Mouse (Mus musculus) neural tube, embryonic 11.5 days (tissue): ENCODE measurements around the gene Hgfac. TPM values are rescaled to one million over a fixed set of nuclear protein-coding genes. Genes with fewer than 3 reads are reported as not detected.
A peak's percentile ranks its signal among the peaks of the same experiment; 100 is the strongest.

Experiments used
- ATAC-seq: fragments of 200-750 bp; cut with Nextera tagmentation; 2 replicates; pipeline ENCODE4 v1.8.0; 2017; ENCODE audit warnings: moderate number of reproducible peaks, mild to moderate bottlenecking, moderate TSS enrichment, moderate library complexity; ENCODE audit not compliant: insufficient read depth, low FRiP score, low TSS enrichment
- DNase-seq: peaks from one replicate; pipeline ENCODE4 v3.0.0-alpha.2; 2015; ENCODE audit warnings: low spot score
- H3K27ac ChIP-seq: fragments of 300-500 bp; sonication (generic); 2 replicates; pipeline ENCODE4 v1.5.1; 2014; ENCODE audit warnings: low read depth, mild to moderate bottlenecking, low read length
- H3K27me3 ChIP-seq: fragments of 300-500 bp; sonication (generic); 2 replicates; pipeline ENCODE4 v1.6.1; 2014; ENCODE audit warnings: mild to moderate bottlenecking, low read length, mixed read lengths; ENCODE audit not compliant: control insufficient read depth, insufficient read depth
- H3K36me3 ChIP-seq: fragments of 300-500 bp; sonication (generic); 2 replicates; pipeline ENCODE4 v1.6.1; 2014; ENCODE audit warnings: mild to moderate bottlenecking, low read length, moderate library complexity, mixed read lengths; ENCODE audit not compliant: control insufficient read depth, insufficient read depth
- H3K4me1 ChIP-seq: fragments of 300-500 bp; sonication (generic); 2 replicates; pipeline ENCODE4 v1.6.1; 2014; ENCODE audit warnings: low read length, mixed read lengths; ENCODE audit not compliant: control insufficient read depth, insufficient read depth
- H3K4me2 ChIP-seq: fragments of 300-500 bp; sonication (generic); 2 replicates; pipeline ENCODE4 v1.6.1; 2014; ENCODE audit warnings: low read depth, mild to moderate bottlenecking, moderate library complexity
- H3K4me3 ChIP-seq: fragments of 300-500 bp; sonication (generic); 2 replicates; pipeline ENCODE4 v1.5.1; 2014; ENCODE audit warnings: low read depth, low read length
- H3K9ac ChIP-seq: fragments of 300-500 bp; sonication (generic); 2 replicates; pipeline ENCODE4 v1.6.1; 2014; ENCODE audit warnings: mild to moderate bottlenecking, low read length
- H3K9me3 ChIP-seq: fragments of 300-500 bp; sonication (generic); 2 replicates; pipeline ENCODE4 v1.6.1; 2016; ENCODE audit warnings: low read length; ENCODE audit not compliant: control insufficient read depth
- WGBS: fragments of 180-500 bp; shearing (Covaris S2); extraction: QIAGEN DNeasy Blood & Tissue Kit; methylation state at CpG from one replicate; pipeline ENCODE4 v1.1.7; 2014; 5-methylcytosine and 5-hydroxymethylcytosine counted together
- polyA plus RNA-seq: library from polyadenylated mRNA; unstranded; fragments of >200 nt; fragmentation: Nextera tagmentation; extraction: Ambion mirVana; gene quantifications from 2 replicates; pipeline ENCODE4 v1.2.1, GENCODE M21; 2014

The Hgfac gene
- polyA plus RNA-seq, 1 experiment from 2014 or later, result 0.25 TPM

DNA sequence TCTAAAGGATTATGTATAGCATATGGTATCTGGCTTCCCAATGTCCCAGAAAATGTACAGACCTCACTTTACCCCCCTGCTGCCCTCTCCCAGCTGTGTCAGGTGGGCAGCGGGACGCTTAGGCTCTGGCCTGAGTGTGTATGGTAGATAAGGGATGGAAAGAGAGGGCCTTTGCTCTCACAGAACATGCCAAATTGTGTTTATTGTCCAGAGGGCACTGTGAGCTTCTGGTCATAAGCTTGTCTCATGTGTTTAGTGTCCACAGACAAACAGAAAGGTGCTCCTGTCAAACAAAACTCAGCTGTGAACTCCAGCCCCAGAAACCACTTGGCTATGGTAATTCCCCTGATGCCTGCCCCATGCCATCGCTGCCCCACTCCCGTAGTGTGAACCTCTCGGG, 11.6 kb upstream of the Hgfac start:
- Histone ChIP-seq H3K27ac (no peak overlapping the region), H3K36me3 (peaks cover 14% of the 10 kb centered on the region), H3K27me3 (no peaks in the 10 kb centered on the region), H3K4me1 (no peaks in the 10 kb centered on the region), H3K9ac (no peak overlapping the region), H3K4me2 (no peak overlapping the region), H3K9me3 (no peaks in the 10 kb centered on the region), H3K4me3 (no peak overlapping the region)
- no peak for DNase-seq
- ATAC-seq, result no peak
- 93% methylated on average over 5 of the region's 5 CpGs for WGBS

DNA sequence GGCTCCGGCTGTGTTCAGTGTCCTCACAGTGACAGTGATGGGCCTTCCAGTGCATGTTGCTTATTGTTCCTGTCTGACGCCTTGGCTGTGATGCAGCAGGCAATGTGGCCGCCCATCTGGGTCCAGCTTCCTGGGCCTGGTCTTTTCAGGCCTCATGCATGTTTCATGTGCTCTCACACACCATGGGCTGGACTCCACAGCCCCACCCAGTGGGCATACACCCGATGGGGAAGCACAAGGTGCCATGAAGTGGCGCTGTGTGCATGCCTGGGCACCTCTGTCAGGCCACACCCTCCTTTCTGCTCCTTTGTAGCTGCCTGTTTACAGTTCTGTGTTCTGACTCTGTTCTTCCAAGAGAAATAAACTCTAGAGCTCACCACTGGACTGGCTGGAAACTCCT, 8.2 kb upstream of the Hgfac start:
- Histone ChIP-seq H3K27ac (no peak overlapping the region), H3K27me3 (no peaks in the 10 kb centered on the region), H3K9me3 (no peaks in the 10 kb centered on the region), H3K4me1 (no peaks in the 10 kb centered on the region), H3K4me3 (no peak overlapping the region), H3K4me2 (no peak overlapping the region), H3K36me3 (peaks cover 12% of the 10 kb centered on the region), H3K9ac (no peak overlapping the region)
- no peak for ATAC-seq
- peak; percentile 45 for DNase-seq
- 77% methylated on average over 5 of the region's 5 CpGs for WGBS

- no peaks in the 10 kb centered on the region for H3K9me3 ChIP-seq
- DNase-seq (no peak), ATAC-seq (no peak)
- H3K4me1 ChIP-seq, result no peaks in the 10 kb centered on the region
- no peaks in the 10 kb centered on the region for H3K27me3 ChIP-seq
- H3K9ac ChIP-seq, result no peak overlapping the region
- H3K27ac ChIP-seq, result no peak overlapping the region
- no peak overlapping the region for H3K4me3 ChIP-seq
- peaks cover 8% of the 10 kb centered on the region for H3K36me3 ChIP-seq
- 96% methylated on average over 1 of the region's 1 CpGs for WGBS
- H3K4me2 ChIP-seq, result no peak overlapping the region
Observed at GRCm38 (mm10) chr5:35033619-35034018, 7.7 kb upstream of the Hgfac start.

DNA sequence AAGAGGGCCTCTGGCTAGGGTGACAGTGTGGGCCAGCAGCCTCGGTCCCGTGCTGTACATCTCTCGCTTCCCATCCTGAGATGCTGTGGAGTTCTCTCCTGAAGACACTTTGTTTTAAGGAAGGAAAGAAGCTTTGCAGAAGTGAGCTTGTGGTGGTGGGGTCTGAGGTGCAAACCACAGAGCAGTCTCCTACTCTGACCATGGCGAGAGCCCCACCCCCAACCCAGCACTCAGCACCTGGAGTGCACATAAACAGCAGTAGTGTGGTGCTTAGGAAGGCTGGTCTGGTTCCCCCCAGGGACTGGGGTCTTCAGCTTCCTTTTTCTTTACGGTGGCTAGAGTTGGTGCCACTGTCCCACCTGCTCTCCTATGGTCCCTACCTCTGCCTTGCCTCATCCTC, 6.2 kb upstream of the Hgfac start:
- DNase-seq (no peak), ATAC-seq (no peak)
- WGBS, result 90% methylated on average over 5 of the region's 5 CpGs
- no peaks in the 10 kb centered on the region for H3K9me3 ChIP-seq
- no peak overlapping the region for H3K4me3 ChIP-seq
- H3K9ac ChIP-seq, result no peak overlapping the region
- no peak overlapping the region for H3K27ac ChIP-seq
- H3K4me2 ChIP-seq, result no peak overlapping the region
- no peaks in the 10 kb centered on the region for H3K4me1 ChIP-seq
- H3K27me3 ChIP-seq, result no peaks in the 10 kb centered on the region
- H3K36me3 ChIP-seq, result peaks cover 8% of the 10 kb centered on the region

GRCm38 (mm10) chr5:35035795-35036194, 5.5 kb upstream of the Hgfac start:
- Histone ChIP-seq H3K4me2 (no peak overlapping the region), H3K9me3 (no peaks in the 10 kb centered on the region), H3K36me3 (peaks cover 8% of the 10 kb centered on the region), H3K27me3 (no peaks in the 10 kb centered on the region), H3K9ac (no peak overlapping the region), H3K4me3 (no peak overlapping the region), H3K4me1 (no peaks in the 10 kb centered on the region), H3K27ac (no peak overlapping the region)
- ATAC-seq (no peak), DNase-seq (no peak)
- 74% methylated on average over 4 of the region's 4 CpGs for WGBS

DNA sequence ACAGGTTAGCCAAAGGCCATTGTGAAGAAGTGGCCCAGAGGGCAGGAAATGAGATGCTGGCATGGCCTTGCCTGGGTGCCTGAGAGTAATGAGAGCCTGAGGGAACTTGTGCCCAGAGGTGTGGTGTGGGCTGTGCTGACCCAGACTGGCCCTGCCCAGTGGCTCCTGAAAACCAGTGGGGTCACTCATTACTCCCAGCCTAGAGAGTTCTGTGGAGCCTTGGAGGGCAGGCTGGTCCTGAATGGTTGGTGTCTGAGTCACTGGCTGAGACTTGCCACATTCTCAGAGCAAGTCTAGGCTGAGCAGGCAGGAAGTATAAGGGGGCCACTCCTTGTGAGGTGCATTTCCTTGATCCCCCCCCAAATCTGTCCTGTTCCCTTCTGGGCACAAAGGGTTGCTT, 3.9 kb upstream of the Hgfac start:
- no peak overlapping the region for H3K27ac ChIP-seq
- DNase-seq, result no peak
- H3K9me3 ChIP-seq, result no peaks in the 10 kb centered on the region
- no peak for ATAC-seq
- H3K4me1 ChIP-seq, result no peaks in the 10 kb centered on the region
- H3K4me2 ChIP-seq, result no peak overlapping the region
- H3K4me3 ChIP-seq, result no peak overlapping the region
- peaks cover 5% of the 10 kb centered on the region for H3K36me3 ChIP-seq
- no peaks in the 10 kb centered on the region for H3K27me3 ChIP-seq
- no peak overlapping the region for H3K9ac ChIP-seq

- 79% methylated on average over 10 of the region's 10 CpGs for WGBS
- no peak for DNase-seq
- H3K4me2 ChIP-seq, result no peak overlapping the region
- no peaks in the 10 kb centered on the region for H3K4me1 ChIP-seq
- no peaks in the 10 kb centered on the region for H3K36me3 ChIP-seq
- no peak for ATAC-seq
- H3K9ac ChIP-seq, result no peak overlapping the region
- H3K27ac ChIP-seq, result no peak overlapping the region
- no peak overlapping the region for H3K4me3 ChIP-seq
- no peaks in the 10 kb centered on the region for H3K9me3 ChIP-seq
- H3K27me3 ChIP-seq, result no peaks in the 10 kb centered on the region
Observed at GRCm38 (mm10) chr5:35042431-35043109, 1.3 kb downstream of the Hgfac start.

DNA sequence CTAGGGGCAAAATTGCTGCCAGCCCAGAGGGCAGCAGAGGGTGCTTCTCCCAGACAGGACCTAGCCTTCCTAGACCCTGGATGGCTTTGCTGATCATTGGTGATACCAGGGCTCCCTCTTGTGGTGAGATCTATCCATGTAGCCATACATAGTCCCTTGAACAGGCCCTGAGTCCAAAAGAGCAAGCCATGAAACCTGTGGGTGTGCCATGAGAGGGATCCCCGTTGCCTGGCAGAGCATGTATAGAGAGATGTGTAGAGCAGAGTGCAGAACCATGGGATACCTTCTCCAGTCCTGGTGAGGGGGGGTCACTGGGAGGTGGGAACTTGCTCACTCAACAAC, 1.8 kb downstream of the Hgfac start:
- no peaks in the 10 kb centered on the region for H3K36me3 ChIP-seq
- no peak overlapping the region for H3K27ac ChIP-seq
- H3K9ac ChIP-seq, result no peak overlapping the region
- no peaks in the 10 kb centered on the region for H3K4me1 ChIP-seq
- no peaks in the 10 kb centered on the region for H3K9me3 ChIP-seq
- 48% methylated on average over 1 of the region's 1 CpGs for WGBS
- peak; percentile 71; the same call in 1 of the 2 replicates for ATAC-seq
- DNase-seq, result peak; percentile 76
- H3K4me3 ChIP-seq, result no peak overlapping the region
- H3K4me2 ChIP-seq, result no peak overlapping the region
- H3K27me3 ChIP-seq, result no peaks in the 10 kb centered on the region

GRCm38 (mm10) chr5:35050541-35050940, 9.2 kb downstream of the Hgfac start:
- Histone ChIP-seq H3K27ac (no peak overlapping the region), H3K4me3 (no peak overlapping the region), H3K9ac (no peak overlapping the region), H3K9me3 (no peaks in the 10 kb centered on the region), H3K36me3 (no peaks in the 10 kb centered on the region), H3K27me3 (no peaks in the 10 kb centered on the region), H3K4me1 (no peaks in the 10 kb centered on the region), H3K4me2 (no peak overlapping the region)
- ATAC-seq, result no peak
- no peak for DNase-seq
- 77% methylated on average over 5 of the region's 5 CpGs for WGBS
